Mouse (Mus musculus) myocyte (in vitro differentiated cells): ENCODE measurements at regions not wholly inside any gene's neighbourhood (a gene's known extent, or its start where the extent isn't known, plus 50 kb on each side); places are given as distances from the start of the nearest gene placed in this dataset.

Experiments used
- H3K27me3 ChIP-seq: one replicate; pipeline ENCODE4 v1.6.1; 2011; ENCODE audit not compliant: control insufficient read depth, insufficient read depth, insufficient read length
- H3K36me3 ChIP-seq: one replicate; pipeline ENCODE4 v1.6.1; 2011; ENCODE audit not compliant: control insufficient read depth, insufficient read depth
- H3K4me2 ChIP-seq: one replicate; pipeline ENCODE4 v1.6.1; 2011; ENCODE audit warnings: low read depth, control low read depth
- H3K4me3 ChIP-seq: one replicate; pipeline ENCODE4 v1.5.1; 2011; ENCODE audit warnings: mild to moderate bottlenecking, control low read depth, moderate library complexity
- H3K79me2 ChIP-seq: one replicate; pipeline ENCODE4 v1.6.1; 2011; ENCODE audit not compliant: control insufficient read depth, insufficient read depth
- H3ac ChIP-seq: one replicate; pipeline ENCODE4 v1.6.1; 2011; ENCODE audit not compliant: control insufficient read depth, insufficient read length
- CEBPB ChIP-seq: IDR thresholded peaks from 2 replicates; pipeline ENCODE4 v1.6.1; 2011; ENCODE audit warnings: mild to moderate bottlenecking, moderate library complexity; ENCODE audit not compliant: poor library complexity, insufficient read depth, severe bottlenecking
- E2F4 ChIP-seq: IDR thresholded peaks from one replicate; pipeline ENCODE4 v1.6.1; 2011; ENCODE audit warnings: mild to moderate bottlenecking, control low read depth, moderate library complexity; ENCODE audit not compliant: insufficient read depth
- MAX ChIP-seq: IDR thresholded peaks from one replicate; pipeline ENCODE4 v1.6.1; 2011; ENCODE audit warnings: low read depth, mild to moderate bottlenecking, control low read depth
- MYOD1 ChIP-seq, 3 experiments: IDR thresholded peaks; one replicate each; pipeline ENCODE4 v1.6.1; 2011; ENCODE audit warnings: control low read depth in 2 of 3, low read depth in 2 of 3, mild to moderate bottlenecking in 2 of 3, moderate library complexity in 1 of 3; ENCODE audit not compliant: insufficient read length in 2 of 3, control insufficient read depth in 1 of 3
- MYOG ChIP-seq, 3 experiments: IDR thresholded peaks; one replicate each; pipeline ENCODE4 v1.6.1; 2011; ENCODE audit warnings: control low read depth in 2 of 3, low read depth in 2 of 3, mild to moderate bottlenecking in 2 of 3; ENCODE audit not compliant: insufficient read length in 2 of 3, control insufficient read depth in 1 of 3, insufficient read depth in 1 of 3
- POLR2A ChIP-seq: IDR thresholded peaks from one replicate; pipeline ENCODE4 v1.6.1; 2011; ENCODE audit warnings: low read depth, mild to moderate bottlenecking, control low read depth, moderate library complexity; ENCODE audit not compliant: insufficient read length
- POLR2AphosphoS2 ChIP-seq: IDR thresholded peaks from one replicate; pipeline ENCODE4 v1.6.1; 2011; ENCODE audit warnings: low read depth, control low read depth; ENCODE audit not compliant: insufficient read length
- REST ChIP-seq: IDR thresholded peaks from one replicate; pipeline ENCODE4 v1.6.1; 2011; ENCODE audit warnings: mild to moderate bottlenecking, control low read depth, moderate library complexity; ENCODE audit not compliant: insufficient read depth, insufficient read length
- SRF ChIP-seq: IDR thresholded peaks from one replicate; pipeline ENCODE4 v1.6.1; 2011; ENCODE audit warnings: low read depth; ENCODE audit not compliant: control insufficient read depth, insufficient read length
- TCF12 ChIP-seq: IDR thresholded peaks from one replicate; pipeline ENCODE4 v1.6.1; 2011; ENCODE audit warnings: mild to moderate bottlenecking, control low read depth; ENCODE audit not compliant: poor library complexity, insufficient read depth, severe bottlenecking
- TCF3 ChIP-seq: IDR thresholded peaks from one replicate; pipeline ENCODE4 v1.6.1; 2011; ENCODE audit warnings: low read depth, control low read depth; ENCODE audit not compliant: insufficient read length
- USF1 ChIP-seq: IDR thresholded peaks from one replicate; pipeline ENCODE4 v1.6.1; 2011; ENCODE audit warnings: low read depth, mild to moderate bottlenecking, control low read depth, moderate library complexity

DNA sequence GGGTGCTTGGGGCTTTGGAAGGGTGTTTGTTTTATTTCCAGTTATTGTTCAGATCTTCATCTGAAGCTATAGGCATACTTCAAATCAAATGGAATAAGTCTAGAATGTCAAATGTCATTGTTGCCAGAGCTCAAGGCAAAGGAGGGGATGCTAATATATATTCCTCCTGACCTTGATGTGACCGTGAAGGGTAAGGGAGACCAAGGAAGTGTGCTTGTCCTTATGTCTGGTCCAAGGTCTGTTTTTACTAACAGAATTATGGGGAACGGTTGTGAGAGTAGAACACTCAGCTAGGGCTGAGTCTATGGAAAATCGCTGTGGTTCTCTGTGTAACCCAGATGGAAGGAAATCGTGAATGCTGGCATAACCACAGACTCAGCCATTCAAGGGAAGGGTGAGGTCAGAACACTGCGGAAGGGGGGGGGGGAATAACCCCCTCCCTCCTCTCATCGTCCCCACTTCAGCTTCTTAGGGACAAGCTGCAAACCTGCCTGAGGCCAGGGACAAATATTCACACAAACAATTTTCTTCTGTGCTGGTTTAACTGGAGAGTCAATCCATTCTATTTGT is 79.9 kb upstream of the Ptprz1 start:
- TF ChIP-seq USF1 (no peak), E2F4 (no peak), REST (no peak), MYOG (IDR thresholded peaks at IDR 0.05; ENCODE audit: control insufficient read depth in 1 of 3, insufficient read depth in 1 of 3, insufficient read length in 2 of 3, low read depth in 2 of 3) (no peak)
- no peak overlapping the region for H3K4me2 ChIP-seq
- no peak overlapping the region for H3K4me3 ChIP-seq
- H3K79me2 ChIP-seq: no peaks in the 10 kb centered on the region
- no peaks in the 10 kb centered on the region for H3K27me3 ChIP-seq
- no peak overlapping the region for H3ac ChIP-seq
- no peaks in the 10 kb centered on the region for H3K36me3 ChIP-seq

DNA sequence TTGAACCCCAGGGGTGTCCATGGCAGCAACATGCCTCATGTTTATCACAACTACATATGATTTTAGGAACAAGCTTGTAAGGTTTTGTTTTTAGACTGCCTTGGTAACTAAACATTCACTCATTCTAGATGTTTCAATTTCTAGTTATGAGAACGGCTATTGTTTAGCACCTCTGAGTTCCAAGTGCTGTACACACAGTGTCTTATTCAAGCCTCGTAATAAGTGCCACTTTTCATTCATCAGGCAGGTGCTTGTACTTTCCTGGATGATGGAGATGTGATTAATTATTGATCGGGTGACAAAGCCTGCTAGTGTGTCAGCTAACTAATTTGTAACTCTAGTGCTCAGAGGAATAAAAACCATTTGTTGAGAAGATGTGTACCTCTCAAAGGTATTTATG is 73.4 kb upstream of the Ptprz1 start:
- H3K79me2 ChIP-seq: no peaks in the 10 kb centered on the region
- H3K4me3 ChIP-seq: no peak overlapping the region
- H3K27me3 ChIP-seq: no peaks in the 10 kb centered on the region
- TF ChIP-seq POLR2A: no peak
- no peak for TF ChIP-seq POLR2AphosphoS2
- no peak for TF ChIP-seq SRF
- TF ChIP-seq E2F4: no peak
- TF ChIP-seq MAX: no peak
- TF ChIP-seq MYOD1 (IDR thresholded peaks at IDR 0.05; ENCODE audit: control insufficient read depth in 1 of 3, insufficient read length in 2 of 3, low read depth in 2 of 3): no peak
- TF ChIP-seq TCF3: no peak
- TF ChIP-seq MYOG (IDR thresholded peaks at IDR 0.05; ENCODE audit: control insufficient read depth in 1 of 3, insufficient read depth in 1 of 3, insufficient read length in 2 of 3, low read depth in 2 of 3): no peak
- no peak for TF ChIP-seq REST
- TF ChIP-seq USF1: no peak
- no peak for TF ChIP-seq TCF12
- no peak for TF ChIP-seq CEBPB
- no peak overlapping the region for H3K4me2 ChIP-seq
- H3K36me3 ChIP-seq: no peaks in the 10 kb centered on the region
- H3ac ChIP-seq: no peak overlapping the region

DNA sequence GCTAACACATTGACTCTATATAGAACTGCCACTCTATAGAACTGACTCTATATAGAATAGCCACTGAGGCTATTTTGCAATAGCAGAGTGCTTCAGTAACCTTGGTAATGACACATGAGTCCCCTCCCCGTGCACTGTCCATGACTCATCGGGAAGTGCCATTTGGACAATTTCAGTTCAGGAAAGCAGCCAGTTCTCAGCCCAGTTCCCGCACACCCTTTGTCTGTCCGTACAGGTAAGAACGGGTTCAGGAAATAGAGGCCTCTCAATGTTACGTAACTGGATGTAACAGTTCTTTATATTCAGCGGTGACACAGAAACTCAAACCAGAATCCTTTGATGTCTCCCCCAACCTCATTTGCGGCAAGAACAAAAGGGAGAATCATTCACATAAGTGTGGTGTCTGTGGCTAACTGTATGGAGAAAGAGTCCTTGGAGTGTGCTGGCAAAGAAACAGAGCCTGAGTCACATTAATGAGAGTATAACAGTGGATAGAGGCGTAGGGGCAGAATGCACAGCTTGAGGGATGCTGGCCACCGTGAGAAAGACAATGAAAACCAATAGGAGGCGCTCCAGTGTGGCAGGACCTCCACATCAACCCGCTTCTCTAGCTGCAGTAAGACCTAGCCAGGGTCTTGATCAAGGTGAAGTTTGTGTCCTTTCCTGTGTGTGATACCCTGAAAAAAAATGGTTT is 72.8 kb upstream of the Ptprz1 start:
- Histone ChIP-seq H3ac (no peak overlapping the region), H3K79me2 (no peaks in the 10 kb centered on the region), H3K4me3 (no peak overlapping the region), H3K4me2 (no peak overlapping the region), H3K27me3 (no peaks in the 10 kb centered on the region), H3K36me3 (no peaks in the 10 kb centered on the region)
- TF ChIP-seq TCF3 (no peak), CEBPB (no peak), USF1 (no peak)

DNA sequence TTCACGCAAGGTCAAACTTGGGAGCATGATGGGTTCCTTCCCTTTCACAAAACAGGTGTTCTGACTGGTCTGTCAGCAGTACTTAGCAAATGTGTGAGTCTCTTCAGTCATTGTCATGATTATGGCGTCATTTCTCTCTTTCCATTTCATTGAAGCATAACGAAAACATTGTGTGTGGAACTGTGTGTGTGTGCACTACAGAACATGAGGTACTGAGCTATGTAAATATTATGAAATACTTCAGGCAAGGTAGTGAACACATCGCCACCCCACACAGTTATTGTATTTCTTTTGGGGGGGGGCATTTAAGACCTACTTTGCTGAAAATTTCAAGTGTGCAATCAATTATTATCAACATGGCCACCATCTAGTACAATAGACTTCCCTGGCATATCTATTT is 71.4 kb upstream of the Ptprz1 start:
- TF ChIP-seq MYOD1 (IDR thresholded peaks at IDR 0.05; ENCODE audit: control insufficient read depth in 1 of 3, insufficient read length in 2 of 3, low read depth in 2 of 3) (no peak), CEBPB (no peak), MYOG (IDR thresholded peaks at IDR 0.05; ENCODE audit: control insufficient read depth in 1 of 3, insufficient read depth in 1 of 3, insufficient read length in 2 of 3, low read depth in 2 of 3) (no peak), POLR2A (no peak), POLR2AphosphoS2 (no peak), E2F4 (no peak), USF1 (no peak), TCF3 (no peak), REST (no peak)
- Histone ChIP-seq H3K4me3 (no peak overlapping the region), H3K27me3 (no peaks in the 10 kb centered on the region), H3ac (no peak overlapping the region), H3K4me2 (no peak overlapping the region), H3K79me2 (no peaks in the 10 kb centered on the region), H3K36me3 (no peaks in the 10 kb centered on the region)

DNA sequence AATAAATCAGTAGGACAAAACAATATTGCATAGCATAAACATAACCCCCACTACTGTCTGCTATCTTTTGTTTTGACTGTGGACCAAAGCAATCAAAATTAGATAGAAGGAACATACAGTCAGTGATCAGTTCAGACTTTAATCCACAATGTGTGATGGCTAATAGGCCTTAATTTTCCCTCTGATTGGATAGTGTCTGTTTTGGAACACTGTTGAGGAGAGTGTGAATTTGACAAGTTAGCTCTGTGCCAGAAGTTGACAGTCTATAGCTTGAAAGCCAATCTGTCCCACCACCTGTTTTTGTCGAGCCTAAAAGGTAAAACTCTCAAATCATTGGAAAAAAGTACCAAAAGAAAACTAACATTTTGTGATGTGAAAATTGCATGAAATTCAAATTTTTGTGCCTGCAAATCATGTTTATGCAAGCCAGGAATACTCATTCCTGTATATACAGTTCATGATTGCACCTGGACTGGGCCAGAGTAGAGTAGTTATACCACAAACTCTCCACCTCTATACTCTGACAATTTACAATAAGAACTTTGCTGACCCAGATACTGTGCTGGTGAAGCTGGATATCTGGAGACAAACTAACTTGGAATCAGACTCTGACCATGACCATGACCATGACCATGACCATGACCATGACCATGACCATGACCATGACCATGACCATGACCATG is 50.1 kb upstream of the Ptprz1 start:
- H3K79me2 ChIP-seq: no peaks in the 10 kb centered on the region

More for the DNA sequence above, 50.1 kb upstream of the Ptprz1 start:
- Histone ChIP-seq H3ac (no peak overlapping the region), H3K27me3 (no peaks in the 10 kb centered on the region), H3K36me3 (no peaks in the 10 kb centered on the region), H3K4me3 (no peak overlapping the region), H3K4me2 (no peak overlapping the region)
- TF ChIP-seq TCF3 (no peak), REST (no peak), E2F4 (no peak), POLR2AphosphoS2 (no peak)
